Mouse (Mus musculus): ENCODE data around the gene Ttn.

DNA sequence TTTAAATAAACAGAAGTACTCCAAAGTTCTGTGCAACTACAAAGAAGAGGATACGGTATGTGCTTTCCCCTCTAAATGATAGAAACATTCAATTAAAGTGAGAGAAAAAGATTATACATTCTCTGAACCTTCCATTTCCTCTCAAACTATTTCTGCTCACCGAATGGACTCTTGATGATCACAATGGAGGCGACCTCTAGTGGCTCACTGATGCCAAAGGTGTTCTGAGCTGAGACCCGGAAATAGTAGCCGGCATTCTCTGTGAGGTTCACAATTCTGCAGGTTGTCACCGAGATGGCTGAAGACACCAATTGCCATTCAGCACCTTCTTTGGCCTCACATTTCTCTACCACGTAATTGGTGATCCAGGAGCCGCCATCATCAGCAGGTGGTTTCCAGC is 267.4 kb downstream of the Ttn start:
- TF ChIP-seq CTCF (IDR thresholded peaks at IDR 0.05; ENCODE audit: extremely low read depth, insufficient read depth, low read length) (no peak), POLR2A (IDR thresholded peaks at IDR 0.05; ENCODE audit: extremely low read depth, insufficient read depth, low read length) (no peak)

All from cortical plate, adult 2 months (tissue).